Mouse (Mus musculus): Measurements from ENCODE around the gene Gm35134. TPM values are rescaled to one million over a fixed set of nuclear protein-coding genes. Genes with fewer than 3 reads are reported as not detected.
"Not testable (repeated sequence)": the region's sequence is repeated elsewhere in the genome, so short reads cannot be mapped to it uniquely, and the experiment has no call there.

The Gm35134 gene
- not detected in 2 replicates for polyA plus RNA-seq (2016; fragmentation: Nextera tagmentation; extraction: Ambion mirVana)

DNA sequence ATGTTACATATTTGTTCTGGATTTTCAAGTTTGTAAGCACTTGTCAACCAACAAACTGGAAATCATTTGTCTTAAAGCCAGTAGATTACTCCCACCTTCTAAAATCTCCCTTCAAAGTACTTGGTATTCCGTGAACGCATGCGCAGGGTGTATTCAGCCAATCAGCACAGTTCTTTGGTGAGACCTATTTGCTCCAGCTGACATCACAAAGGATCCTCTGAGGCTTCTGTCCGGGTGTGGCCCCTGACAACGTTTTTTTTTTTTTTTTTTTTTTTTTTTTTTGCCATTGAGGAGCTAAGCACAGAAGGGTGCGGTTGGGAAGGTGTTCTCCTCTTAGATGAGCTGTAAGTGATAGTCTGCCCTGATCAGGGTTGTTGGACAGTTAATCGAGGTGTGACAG, at the start of gene Gm35134:
Gene Gm35134, plus strand, starts transcription at position 301 of the 400 bp plus-strand sequence.
- not testable (repeated sequence) for H3K36me3 ChIP-seq (replicated peaks); H3K27me3 ChIP-seq; H3K9ac ChIP-seq; H3K4me3 ChIP-seq (replicated peaks); H3K9me3 ChIP-seq; H3K4me1 ChIP-seq; ATAC-seq (ENCODE audit: low FRiP score); H3K4me2 ChIP-seq; H3K27ac ChIP-seq
- WGBS, result no CpG with 5 or more reads among the region's 7 CpGs
